ENCODE assay signal across 8 mouse cellular contexts in genomic region chrX:143393791-143394369, GRCm38 (mm10). TPM values are rescaled to one million over a fixed set of nuclear protein-coding genes. Genes with fewer than 3 reads are reported as not detected.
DNase-seq lines count a peak whose midpoint lies in the region; ATAC-seq and TF ChIP-seq lines count a peak whose summit lies in the region.

Chrdl1 (minus strand) TSS chrX:143394262.

- H3K4me1 ChIP-seq in intestine, postnatal 0 days (replicated peaks; ENCODE audit: control insufficient read depth, insufficient read depth, low read length): no peaks in the 10 kb centered on the region
- H3K4me1 ChIP-seq in liver, embryonic 14.5 days (replicated peaks; ENCODE audit: control insufficient read depth in 2 of 2, insufficient read depth in 2 of 2, low read length in 1 of 2): no peaks in the 10 kb centered on the region
- H3K4me1 ChIP-seq in neural tube, embryonic 14.5 days (ENCODE audit: control insufficient read depth, insufficient read depth, low read length): no peaks in the 10 kb centered on the region
- H3K4me1 ChIP-seq in thymus, adult 2 months (replicated peaks; ENCODE audit: control insufficient read depth, insufficient read depth, low read length): no peaks in the 10 kb centered on the region

- TF ChIP-seq CTCF in gastrocnemius, adult 2 months (IDR thresholded peaks at IDR 0.05): no peak
- no peak for TF ChIP-seq CTCF in intestine, postnatal 0 days (IDR thresholded peaks at IDR 0.05; ENCODE audit: low read depth)
- TF ChIP-seq CTCF in liver, embryonic 14.5 days (IDR thresholded peaks at IDR 0.05; ENCODE audit: low read depth): no peak
- TF ChIP-seq CTCF in thymus, adult 2 months (IDR thresholded peaks at IDR 0.05; ENCODE audit: borderline replicate concordance, control insufficient read depth, extremely low read depth, insufficient read depth, low read length, poor library complexity): no peak

- WGBS in intestine, postnatal 0 days: 13% methylated on average over 30 of the region's 37 CpGs
- WGBS in liver, embryonic 14.5 days (ENCODE audit: insufficient replicate concordance): 17% methylated on average over 25 of the region's 37 CpGs
- 14% methylated on average over 26 of the region's 37 CpGs for WGBS in neural tube, embryonic 14.5 days
- WGBS in thymus, adult 2 months: 4% methylated on average over 26 of the region's 37 CpGs

- H3K9ac ChIP-seq in intestine, postnatal 0 days (ENCODE audit: low read depth, low read length): no peak within 1 kb of the TSS
- no peak within 1 kb of the TSS for H3K9ac ChIP-seq in liver, embryonic 14.5 days (replicated peaks)
- 0 out of 2 replicates have a peak within 1 kb of the TSS, but pooled peaks have one; percentile 12 for H3K9ac ChIP-seq in neural tube, embryonic 14.5 days (replicated peaks; ENCODE audit: low read depth, low read length)

- H3K27me3 ChIP-seq in intestine, postnatal 0 days (replicated peaks; ENCODE audit: control insufficient read depth, insufficient read depth, low read length): 0 out of 2 replicates have a peak, but pooled peaks cover 5% of the 10 kb centered on the region
- no peaks in the 10 kb centered on the region; the same call in 1 of the 2 replicates for H3K27me3 ChIP-seq in liver, embryonic 14.5 days (ENCODE audit: control insufficient read depth, insufficient read depth, low read length)
- H3K27me3 ChIP-seq in neural tube, embryonic 14.5 days (ENCODE audit: control insufficient read depth, insufficient read depth, low read length): no peaks in the 10 kb centered on the region
- no peaks in the 10 kb centered on the region; the same call in 1 of the 2 replicates for H3K27me3 ChIP-seq in thymus, adult 2 months (ENCODE audit: control insufficient read depth, insufficient read depth, low read length)

- TF ChIP-seq EP300 in liver, embryonic 14.5 days (IDR thresholded peaks at IDR 0.05; ENCODE audit: low read depth): no peak

- H3K27ac ChIP-seq in gastrocnemius, adult 2 months: peak within 1 kb of the TSS; percentile 31; the same call in 1 of the 2 replicates
- H3K27ac ChIP-seq in intestine, postnatal 0 days (ENCODE audit: low read depth, low read length): no peak within 1 kb of the TSS
- no peak within 1 kb of the TSS for H3K27ac ChIP-seq in liver, embryonic 14.5 days
- no peak within 1 kb of the TSS for H3K27ac ChIP-seq in neural tube, embryonic 14.5 days (ENCODE audit: low read depth, low read length)
- no peak within 1 kb of the TSS for H3K27ac ChIP-seq in thymus, adult 2 months (ENCODE audit: control insufficient read depth, insufficient read depth, low read length)

- peak; percentile 8 to 29 for DNase-seq in cerebellum, postnatal 25 days
- DNase-seq in adrenal gland, postnatal 25 days: peak; percentile 18
- DNase-seq in gastrocnemius, adult 2 months: peak; percentile 56
- DNase-seq in liver, embryonic 14.5 days (ENCODE audit: low read depth in 3 of 3, low spot score in 3 of 3): no peak
- DNase-seq in thymus, adult 2 months: no peak

- H3K9me3 ChIP-seq in intestine, postnatal 0 days (ENCODE audit: control insufficient read depth): no peaks in the 10 kb centered on the region
- no peaks in the 10 kb centered on the region for H3K9me3 ChIP-seq in liver, embryonic 14.5 days (ENCODE audit: control insufficient read depth, low read length)
- H3K9me3 ChIP-seq in neural tube, embryonic 14.5 days (ENCODE audit: control insufficient read depth, low read length): no peaks in the 10 kb centered on the region

- ATAC-seq in cerebellum, adult (ENCODE audit: insufficient number of reproducible peaks, low FRiP score, low TSS enrichment): no peak
- ATAC-seq in intestine, postnatal 0 days: no peak
- ATAC-seq in liver, embryonic 14.5 days (ENCODE audit: insufficient read depth): no peak
- ATAC-seq in neural tube, embryonic 14.5 days (ENCODE audit: low read depth): peak; percentile 69; the same call in 1 of the 2 replicates

- H3K4me3 ChIP-seq in gastrocnemius, adult 2 months: peak within 1 kb of the TSS; percentile 66
- peak within 1 kb of the TSS; percentile 26 for H3K4me3 ChIP-seq in intestine, postnatal 0 days (ENCODE audit: low read depth, low read length)
- no peak within 1 kb of the TSS for H3K4me3 ChIP-seq in liver, embryonic 14.5 days (ENCODE audit: insufficient read depth in 1 of 2, low read depth in 2 of 2, low read length in 2 of 2)
- H3K4me3 ChIP-seq in neural tube, embryonic 14.5 days (ENCODE audit: low read depth, low read length): peak within 1 kb of the TSS; percentile 33
- H3K4me3 ChIP-seq in thymus, adult 2 months (ENCODE audit: control insufficient read depth, insufficient read depth, low read length): no peak within 1 kb of the TSS

- no peak for TF ChIP-seq POLR2A in thymus, adult 2 months (IDR thresholded peaks at IDR 0.05; ENCODE audit: control insufficient read depth, extremely low read depth, insufficient read depth, low read length, poor library complexity)

- intact Hi-C loops in gastrocnemius, adult 2 months (cut with DNase I): no loop called here

- H3K4me2 ChIP-seq in intestine, postnatal 0 days (replicated peaks; ENCODE audit: low read depth): peak within 1 kb of the TSS; percentile 60
- H3K4me2 ChIP-seq in liver, embryonic 14.5 days (ENCODE audit: low read depth): 0 out of 2 replicates have a peak within 1 kb of the TSS, but pooled peaks have one; percentile 14
- peak within 1 kb of the TSS; percentile 47 for H3K4me2 ChIP-seq in neural tube, embryonic 14.5 days (ENCODE audit: low read depth, low read length)

- H3K36me3 ChIP-seq in intestine, postnatal 0 days (ENCODE audit: control insufficient read depth, insufficient read depth): no peaks in the 10 kb centered on the region
- H3K36me3 ChIP-seq in liver, embryonic 14.5 days (replicated peaks; ENCODE audit: control insufficient read depth, insufficient read depth, low read depth): no peaks in the 10 kb centered on the region
- no peaks in the 10 kb centered on the region for H3K36me3 ChIP-seq in neural tube, embryonic 14.5 days (ENCODE audit: control insufficient read depth, insufficient read depth, low read length)
- H3K36me3 ChIP-seq in thymus, adult 2 months (ENCODE audit: control insufficient read depth, insufficient read depth, low read length): no peaks in the 10 kb centered on the region

RNA-seq across cellular contexts. Expression of gene Chrdl1, which starts in this region (rescaled TPM):
- 0.70 and 1.2 TPM in 2 replicates for total RNA-seq in adrenal gland, postnatal 25 days (2021)
- 1 to 10 TPM; 1.3 to 4.2 TPM for total RNA-seq in gastrocnemius, adult 2 months (2021)
- 6.0 TPM in 2 replicates for polyA plus RNA-seq in intestine, postnatal 0 days (2015; fragmentation: Nextera tagmentation; extraction: Ambion mirVana)
- 0.15 and 0.21 TPM in 2 replicates for polyA plus RNA-seq in liver, embryonic 14.5 days (2012; rRNA removed)
- 0.33 and 0.77 TPM in 2 replicates for polyA plus RNA-seq in liver, embryonic 14.5 days (2014; fragmentation: Nextera tagmentation; extraction: Ambion mirVana)
- polyA plus RNA-seq in neural tube, embryonic 14.5 days (2014; fragmentation: Nextera tagmentation; extraction: Ambion mirVana): 2.1 and 2.5 TPM in 2 replicates
- 0.79 and 1.3 TPM in 2 replicates for polyA plus RNA-seq in thymus, adult 2 months (2012; rRNA removed)

Comparison
In these comparisons a context has a peak if more than half of its experiments do, and no peak if none do; other contexts are left out.
1. DNase-seq: peak in cerebellum, postnatal 25 days (2 of 2), adrenal gland, postnatal 25 days (single experiment) and gastrocnemius, adult 2 months (single experiment); none in liver, embryonic 14.5 days (0 of 3) and thymus, adult 2 months (single experiment).
2. H3K4me3 ChIP-seq: peak in gastrocnemius, adult 2 months (single experiment), intestine, postnatal 0 days (single experiment) and neural tube, embryonic 14.5 days (single experiment); none in liver, embryonic 14.5 days (0 of 2) and thymus, adult 2 months (single experiment).
3. Peak in every context shown above with its lines, with median percentiles within 50 percentile points of each other: H3K4me2 ChIP-seq.